Mouse (Mus musculus): ENCODE data around the gene Gm36210.

Gm36210 gene

GRCm38 (mm10) chr7:4922931-4923565 is 16.7 kb upstream of the Gm36210 start:
- DNase-seq (ENCODE audit: low spot score in 2 of 2): peak; percentile 70 to 72

GRCm38 (mm10) chr7:4922508-4922907 is 16.2 kb upstream of the Gm36210 start:
- DNase-seq (ENCODE audit: low spot score in 2 of 2): peak; percentile 91 to 92

- no peak for DNase-seq (ENCODE audit: low spot score in 2 of 2)
Measured at GRCm38 (mm10) chr7:4921824-4922482, 15.6 kb upstream of the Gm36210 start, which contains the start of gene Nat14. TSS of gene Nat14 (plus strand) at chr7:4922028.

- DNase-seq (ENCODE audit: low spot score in 2 of 2): no peak
Measured at GRCm38 (mm10) chr7:4920976-4921823, 14.9 kb upstream of the Gm36210 start.

GRCm38 (mm10) chr7:4920496-4920895 is 14.2 kb upstream of the Gm36210 start:
- no peak for DNase-seq (ENCODE audit: low spot score in 2 of 2)

GRCm38 (mm10) chr7:4919971-4920370 is 13.7 kb upstream of the Gm36210 start:
- no peak for DNase-seq (ENCODE audit: low spot score in 2 of 2)

- DNase-seq (ENCODE audit: low spot score in 2 of 2): no peak
Measured at GRCm38 (mm10) chr7:4919096-4919495, 12.8 kb upstream of the Gm36210 start.

GRCm38 (mm10) chr7:4918681-4919080 is 12.4 kb upstream of the Gm36210 start:
- no peak for DNase-seq (ENCODE audit: low spot score in 2 of 2)

- DNase-seq (ENCODE audit: low spot score in 2 of 2): no peak
Measured at GRCm38 (mm10) chr7:4917494-4917893, 11.2 kb upstream of the Gm36210 start.

- DNase-seq (ENCODE audit: low spot score in 2 of 2): peak; percentile 43 to 54
Measured at GRCm38 (mm10) chr7:4915669-4916416, 9.5 kb upstream of the Gm36210 start.

- peak; percentile 91 to 96 for DNase-seq (ENCODE audit: low spot score in 2 of 2)
Measured at GRCm38 (mm10) chr7:4915007-4915665, 8.8 kb upstream of the Gm36210 start, which contains the start of gene Zfp628. TSS of gene Zfp628 (plus strand) at chr7:4915217.

- no peak for DNase-seq (ENCODE audit: low spot score in 2 of 2)
Measured at GRCm38 (mm10) chr7:4912248-4912647, 5.9 kb upstream of the Gm36210 start.

GRCm38 (mm10) chr7:4911561-4911960 is 5.2 kb upstream of the Gm36210 start:
- peak in 1 of 2 experiments; percentile 45 for DNase-seq (ENCODE audit: low spot score in 2 of 2)

GRCm38 (mm10) chr7:4902404-4902803 is 3.9 kb downstream of the Gm36210 start:
- no peak for DNase-seq (ENCODE audit: low spot score in 2 of 2)

GRCm38 (mm10) chr7:4901171-4901570 is 5.1 kb downstream of the Gm36210 start:
- no peak for DNase-seq (ENCODE audit: low spot score in 2 of 2)

GRCm38 (mm10) chr7:4900523-4900851 is 5.8 kb downstream of the Gm36210 start:
- no peak for DNase-seq (ENCODE audit: low spot score in 2 of 2)

- no peak for DNase-seq (ENCODE audit: low spot score in 2 of 2)
Measured at GRCm38 (mm10) chr7:4899649-4900522, 6.4 kb downstream of the Gm36210 start.

- DNase-seq (ENCODE audit: low spot score in 2 of 2): no peak
Measured at GRCm38 (mm10) chr7:4898851-4899648, 7.3 kb downstream of the Gm36210 start.

- no peak for DNase-seq (ENCODE audit: low spot score in 2 of 2)
Measured at GRCm38 (mm10) chr7:4895186-4895585, 11.1 kb downstream of the Gm36210 start.

Data from frontal cortex, postnatal 36 days (tissue).